ENCODE assay signal across 16 mouse cellular contexts in genomic region chr13:70134544-70134943, GRCm38 (mm10).
"Had no signal": no experiment of that assay in that cellular context is flagged by ENCODE, and none has a peak within 500 bp of the region (broad histone marks: within the 10 kb centered on the region; RNA-seq: fewer than 3 reads in every experiment).

No protein-coding gene starts in this region.

- DNase-seq: retina, postnatal 1 day; right cerebral cortex, adult 18-20 months; right cerebral cortex, postnatal 14 days; right cerebral cortex, postnatal 25 days; right cerebral cortex, postnatal 4 days; spleen, adult 18-20 months; thymus, adult 18-20 months; thymus, adult 2 months; thymus, postnatal 14 days; thymus, postnatal 25 days; thymus, postnatal 36 days; thymus, postnatal 4 days had no signal

- H3K9ac ChIP-seq: neural tube, embryonic 13.5 days; neural tube, embryonic 15.5 days; stomach, embryonic 15.5 days had no signal

- H3K36me3 ChIP-seq: neural tube, embryonic 13.5 days; neural tube, embryonic 15.5 days; stomach, embryonic 15.5 days had no signal

- H3K9me3 ChIP-seq: neural tube, embryonic 13.5 days; neural tube, embryonic 15.5 days; stomach, embryonic 15.5 days had no signal

- H3K4me1 ChIP-seq: neural tube, embryonic 13.5 days; neural tube, embryonic 15.5 days; stomach, embryonic 15.5 days had no signal

- H3K27me3 ChIP-seq: neural tube, embryonic 13.5 days; neural tube, embryonic 15.5 days; stomach, embryonic 15.5 days had no signal

- H3K4me3 ChIP-seq: neural tube, embryonic 13.5 days; neural tube, embryonic 15.5 days; stomach, embryonic 15.5 days had no signal

- H3K27ac ChIP-seq: neural tube, embryonic 13.5 days; neural tube, embryonic 15.5 days; stomach, embryonic 15.5 days; stomach, postnatal 0 days had no signal
